Mouse (Mus musculus) mesoderm, embryonic 11.5 days (tissue): ENCODE results near the gene Mrgpre.

Source experiments
- DNase-seq: peaks from one replicate; pipeline ENCODE4 v3.0.0-alpha.2; 2012; ENCODE audit warnings: low read depth, low spot score

The Mrgpre gene

DNA sequence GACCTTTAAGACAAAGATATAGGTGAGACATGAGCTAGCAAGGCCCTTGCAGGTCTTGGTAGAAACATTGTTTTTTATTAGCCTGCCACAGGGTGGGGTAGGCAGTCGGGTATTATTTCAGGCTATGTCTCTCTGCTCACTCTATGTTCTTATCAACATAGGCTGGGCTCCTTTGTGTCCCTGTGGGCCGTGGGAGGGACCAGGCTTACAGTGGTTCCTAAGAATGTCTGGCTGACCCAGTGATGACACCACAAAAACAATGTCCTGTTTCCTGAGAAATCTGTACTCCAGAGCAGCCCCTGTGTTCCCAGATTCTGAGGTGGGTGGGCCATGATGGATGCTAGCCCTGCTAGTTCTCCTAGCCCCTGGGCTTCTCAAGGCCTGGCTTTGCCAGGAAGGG is 6.9 kb downstream of the Mrgpre start:
- DNase-seq, result no peak

DNA sequence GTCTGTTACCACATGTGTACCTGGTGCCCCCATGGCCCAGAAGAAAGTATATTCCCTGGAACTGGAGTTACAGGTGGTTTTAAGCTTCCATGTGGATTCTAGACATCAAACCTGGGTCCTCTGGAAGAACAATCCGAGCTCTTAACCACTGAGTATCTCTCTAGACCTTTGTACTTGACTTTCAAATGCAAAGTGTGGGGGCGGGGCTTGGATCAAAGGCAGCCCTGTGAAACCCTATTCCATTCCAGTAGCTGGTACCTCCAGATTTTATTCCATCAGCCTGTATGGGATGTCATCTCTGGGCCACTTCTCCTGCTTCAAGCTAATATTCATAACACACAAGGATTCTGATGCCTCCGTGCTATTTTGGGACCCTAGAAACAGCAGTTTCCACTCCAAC is 8.2 kb downstream of the Mrgpre start:
- no peak for DNase-seq

DNA sequence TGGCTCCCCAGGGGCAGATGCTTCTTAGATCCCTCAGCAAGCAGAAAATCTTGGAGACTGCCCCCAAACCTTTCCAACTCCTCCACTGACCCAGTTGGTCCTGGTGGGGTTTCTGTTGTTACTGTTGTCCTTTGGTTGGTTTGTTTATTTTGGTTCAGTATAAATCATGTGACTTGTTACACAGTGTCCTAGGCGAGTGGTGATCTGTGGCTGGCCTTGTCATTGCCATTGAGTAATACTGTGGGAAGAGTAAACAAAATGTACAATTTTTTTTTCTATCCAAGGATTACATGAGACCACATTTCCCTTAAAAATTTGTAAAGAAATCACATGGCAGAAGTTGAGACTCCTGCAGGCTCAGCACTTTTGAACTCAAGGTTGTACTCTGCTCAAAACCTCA is 14.8 kb downstream of the Mrgpre start:
- no peak for DNase-seq

- no peak for DNase-seq
Observed at GRCm38 (mm10) chr7:143768267-143768666, 16.0 kb downstream of the Mrgpre start.

GRCm38 (mm10) chr7:143766893-143767292 is 17.4 kb downstream of the Mrgpre start, which contains the start of gene Mrgprg:
Mrgprg (minus strand) TSS chr7:143766993.
- DNase-seq, result no peak

DNA sequence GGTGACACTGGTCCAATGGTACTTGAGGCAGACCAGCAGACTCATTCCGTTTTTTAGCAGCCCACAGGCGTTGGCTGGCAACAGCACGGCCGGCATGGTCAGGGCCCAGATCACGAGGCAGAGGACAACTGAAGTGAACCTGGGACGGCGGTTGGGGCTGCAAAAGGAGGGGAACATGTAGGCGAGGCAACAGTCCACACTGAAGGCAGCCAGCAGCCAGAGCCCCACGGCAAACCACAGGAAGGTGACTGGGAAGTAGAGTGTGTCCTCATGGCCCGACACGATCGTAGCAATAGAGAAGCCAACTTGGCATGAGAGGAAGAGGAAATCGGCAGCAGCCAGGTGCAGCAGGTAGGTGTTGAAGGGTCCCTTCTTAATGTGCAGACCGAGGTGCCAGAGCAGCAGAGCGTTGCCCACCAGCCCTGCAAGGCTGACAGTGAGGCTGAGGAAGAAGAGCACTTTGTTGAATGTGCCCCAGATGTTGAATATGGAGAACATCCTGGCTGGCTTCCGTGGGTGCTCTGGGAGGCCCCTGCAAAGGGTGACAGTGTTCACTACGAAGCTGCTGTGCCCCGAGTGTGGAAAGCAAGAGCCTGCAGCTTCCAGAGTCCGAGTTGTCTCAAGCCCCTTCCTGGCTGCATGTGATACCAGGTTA is 19.3 kb downstream of the Mrgpre start:
- DNase-seq, result no peak

GRCm38 (mm10) chr7:143763794-143764193 is 20.5 kb downstream of the Mrgpre start:
- DNase-seq, result peak; percentile 65

GRCm38 (mm10) chr7:143758956-143759355 is 25.3 kb downstream of the Mrgpre start:
- no peak for DNase-seq

DNA sequence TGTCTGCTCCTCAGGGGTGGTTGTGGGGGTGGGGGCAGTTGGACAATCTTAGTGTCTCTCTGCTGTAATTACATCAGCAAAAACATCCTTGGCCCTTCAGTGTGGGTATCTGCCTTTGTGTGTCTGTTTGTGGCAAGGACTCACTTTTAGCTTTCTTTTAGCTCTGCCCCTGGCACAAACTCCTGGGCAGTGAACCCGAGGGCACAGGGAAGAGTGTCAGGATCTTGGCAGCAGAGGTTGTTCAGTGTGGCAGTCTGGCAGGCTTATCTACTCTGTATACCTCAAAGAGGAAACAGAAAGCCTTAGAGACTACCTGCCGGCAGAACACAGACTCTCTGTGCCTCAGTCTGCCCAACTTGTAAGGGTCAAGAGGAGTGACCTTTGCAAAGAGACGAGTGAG is 26.6 kb downstream of the Mrgpre start:
- no peak for DNase-seq

DNA sequence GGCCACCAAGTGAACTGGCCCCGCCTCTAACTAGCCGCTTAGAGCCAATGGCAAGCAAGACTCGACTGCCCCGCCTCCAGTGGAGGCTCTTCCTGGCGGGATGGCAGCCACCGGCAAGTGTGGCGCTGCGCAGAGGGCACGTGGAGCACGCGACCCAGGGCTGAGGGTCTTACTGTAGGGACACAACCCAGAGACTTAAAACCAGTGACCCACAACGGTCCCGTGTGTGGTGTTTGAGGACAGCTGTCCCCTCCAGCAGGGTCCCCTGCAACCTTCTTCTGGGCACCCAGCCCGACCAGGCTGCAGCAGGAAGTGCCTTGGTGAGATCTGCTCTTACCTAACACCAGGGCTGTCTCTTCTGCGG is 27.3 kb downstream of the Mrgpre start:
- peak; percentile 71 for DNase-seq

DNA sequence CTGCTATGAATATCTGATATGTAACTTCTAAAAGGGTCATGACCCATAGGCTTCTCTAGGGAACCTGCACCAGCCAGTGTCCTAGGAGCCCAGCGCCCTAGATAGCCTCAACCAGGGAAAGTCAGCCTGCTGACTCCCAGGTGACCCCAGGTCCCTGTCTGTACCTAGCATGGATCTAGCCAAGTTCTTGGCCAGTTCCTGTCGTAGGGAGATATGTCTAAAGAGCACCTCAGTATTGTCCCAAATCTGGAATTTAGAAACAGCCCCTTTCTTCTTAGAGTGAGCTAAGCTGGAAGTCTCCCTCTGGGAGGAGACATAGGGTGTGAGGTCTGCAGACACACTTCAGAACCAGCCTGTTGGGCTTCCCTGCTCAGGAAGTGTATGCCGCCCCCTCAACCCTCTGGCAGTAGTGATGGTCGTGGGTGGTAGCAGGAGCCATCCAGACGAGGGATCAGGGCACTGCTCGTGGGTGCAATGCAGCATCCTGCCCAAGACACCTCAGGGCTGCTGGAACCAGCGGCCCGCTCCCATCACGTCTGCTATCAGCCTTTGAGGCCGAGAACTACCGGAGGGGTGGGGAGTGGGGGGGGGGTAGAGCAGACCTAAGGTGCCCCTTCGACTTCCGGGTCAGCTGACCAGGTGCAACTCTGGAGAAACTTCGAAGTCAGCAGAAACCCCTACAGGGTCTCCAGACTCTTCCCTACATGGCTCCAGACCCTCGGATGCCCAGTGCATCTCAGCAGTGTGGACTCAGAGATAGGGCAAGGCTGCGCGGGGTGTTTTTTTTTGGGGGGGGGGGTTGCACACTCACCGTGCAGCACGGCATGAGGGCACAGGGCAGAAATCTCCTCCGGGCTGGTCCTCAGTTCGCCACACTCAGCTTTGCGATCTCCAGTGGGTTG is 27.9 kb downstream of the Mrgpre start, which contains the start of gene Osbpl5:
Gene Osbpl5 (minus strand): TSS at position 861 of the 902 bp plus-strand sequence.
- DNase-seq, result no peak

DNA sequence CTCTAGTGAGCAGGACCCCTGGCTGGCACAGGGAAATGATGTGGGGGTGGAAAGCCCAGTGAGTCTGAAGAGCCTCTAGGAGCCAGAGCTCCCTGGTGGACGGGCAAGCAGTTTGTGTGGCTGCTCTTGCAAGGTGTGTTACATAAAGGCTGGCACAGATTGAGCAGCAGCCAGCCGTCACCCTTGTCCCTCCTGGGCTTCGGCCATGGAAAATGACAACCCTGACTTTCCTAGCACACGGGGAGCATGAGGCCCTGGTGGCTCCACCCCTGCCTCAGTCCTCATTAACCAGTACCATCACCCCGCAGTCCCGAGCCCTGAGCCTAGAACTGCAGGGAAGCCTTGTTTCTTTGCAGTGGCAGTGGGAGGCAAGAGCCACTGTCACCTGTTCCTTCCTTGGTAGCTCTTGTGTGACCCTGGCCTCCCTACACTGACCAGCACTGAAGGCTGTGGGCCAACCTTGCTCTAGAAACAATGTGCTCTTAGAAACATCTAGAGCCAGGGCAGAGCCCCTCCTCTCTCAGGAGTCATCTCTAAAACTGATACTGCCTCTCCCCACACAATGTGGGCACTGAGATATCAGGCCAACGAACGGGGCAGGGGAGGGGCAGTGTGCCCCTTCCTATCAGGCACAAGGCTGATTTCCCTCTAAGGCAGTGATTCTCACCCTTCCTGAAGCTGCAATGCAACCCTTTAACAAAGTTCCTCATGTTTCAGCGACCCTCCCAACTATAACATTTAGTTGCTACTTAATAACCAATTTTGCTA is 28.8 kb downstream of the Mrgpre start:
- DNase-seq, result no peak

GRCm38 (mm10) chr7:143753990-143754715 is 30.1 kb downstream of the Mrgpre start:
- peak; percentile 69 for DNase-seq

DNA sequence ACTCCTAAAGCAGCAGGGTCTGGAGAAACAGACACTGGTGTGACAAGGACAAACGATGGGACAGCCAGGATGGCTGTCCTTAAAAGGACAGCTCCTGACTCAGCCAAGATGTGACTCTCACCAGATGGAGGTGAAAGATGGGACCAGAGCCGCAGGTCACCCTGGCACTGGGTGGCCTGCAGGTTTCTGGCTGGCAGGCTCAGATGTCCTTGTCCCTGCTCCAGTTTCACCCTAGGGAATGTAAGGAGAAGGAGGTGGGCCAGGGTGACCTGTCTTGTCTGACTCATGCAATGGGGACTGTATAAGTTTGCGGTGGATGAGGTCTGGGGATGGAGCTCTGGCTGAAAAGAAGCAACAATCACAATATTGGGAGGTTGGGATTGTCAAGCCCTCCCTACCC is 31.7 kb downstream of the Mrgpre start:
- no peak for DNase-seq

- DNase-seq, result no peak
Observed at GRCm38 (mm10) chr7:143752056-143752455, 32.2 kb downstream of the Mrgpre start.

DNA sequence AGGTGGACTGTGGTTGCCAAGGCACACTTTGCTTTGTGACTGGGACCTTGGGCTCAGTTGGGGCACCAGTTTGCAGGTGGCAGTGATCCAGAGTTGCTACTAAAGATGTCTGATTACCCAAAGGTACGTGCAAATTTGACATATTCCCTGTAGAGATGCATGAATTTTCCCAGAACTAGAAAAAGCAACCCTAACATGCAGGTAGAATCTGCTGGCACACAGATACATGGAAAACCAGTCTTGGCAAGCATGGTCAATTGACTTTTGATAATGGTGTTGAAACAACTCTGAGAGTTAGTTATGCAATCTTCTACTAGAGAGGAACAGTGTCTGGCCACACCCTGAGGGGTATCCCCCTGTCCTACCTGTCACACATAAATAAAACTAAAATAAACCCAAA is 32.9 kb downstream of the Mrgpre start:
- DNase-seq, result no peak

DNA sequence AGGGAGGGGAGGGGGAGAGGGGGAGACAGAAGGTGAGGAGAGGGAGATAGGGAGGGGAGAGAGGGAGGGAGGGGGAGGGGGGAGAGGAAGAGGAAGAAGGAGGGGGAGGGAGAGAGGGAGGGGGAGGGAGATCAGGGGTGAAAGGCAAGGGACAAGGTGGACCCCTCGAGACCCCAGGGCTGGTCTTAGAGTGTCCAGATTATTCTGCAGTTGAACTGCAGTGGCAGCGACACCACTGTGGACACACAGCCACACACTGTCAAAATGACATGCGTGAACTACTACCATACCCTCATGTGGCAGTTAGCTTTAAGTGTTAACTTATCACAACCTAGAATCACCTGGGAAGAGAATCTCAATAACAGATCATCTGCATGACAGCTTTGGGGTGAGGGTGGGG is 35.3 kb downstream of the Mrgpre start:
- no peak for DNase-seq

DNA sequence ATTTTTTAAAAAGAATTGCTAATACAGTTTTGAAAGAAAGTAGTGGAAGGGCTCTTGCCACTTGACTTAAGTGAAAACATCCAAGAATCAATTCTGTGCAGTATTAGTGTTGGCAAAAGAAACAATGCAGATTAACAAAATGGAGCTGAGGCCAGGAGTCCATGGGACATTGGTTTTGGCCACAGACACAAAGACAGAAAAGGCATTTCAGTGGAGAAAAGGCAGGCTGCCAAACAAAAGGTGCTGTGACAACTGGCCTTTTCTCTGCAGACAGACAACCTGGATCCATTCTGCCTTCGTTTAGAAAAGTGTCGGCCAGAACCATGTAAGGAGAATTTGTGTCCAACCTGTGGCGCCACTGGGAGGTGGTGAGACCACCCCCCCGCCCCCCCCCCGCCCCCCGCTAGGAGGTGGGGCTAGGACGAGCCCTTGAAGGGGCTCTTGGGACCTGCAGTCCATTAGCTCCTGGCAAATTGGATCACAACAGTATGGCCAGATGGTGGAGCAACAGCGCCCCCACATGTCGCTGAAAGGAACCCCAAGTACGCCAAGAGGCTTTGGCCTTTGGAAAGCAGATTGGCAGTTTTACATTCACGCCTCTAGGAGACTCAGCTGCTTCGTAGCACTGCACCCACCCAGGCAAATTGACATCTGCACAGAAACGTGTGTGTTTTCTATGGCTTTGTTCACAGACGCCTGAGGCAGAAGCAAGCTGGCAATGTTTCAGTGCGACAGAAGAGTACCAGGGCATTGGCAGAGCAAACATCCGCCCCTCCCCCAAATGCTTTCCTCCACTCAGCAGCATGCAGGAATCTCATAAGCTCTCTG is 36.0 kb downstream of the Mrgpre start:
- peak; percentile 93 for DNase-seq

GRCm38 (mm10) chr7:143740653-143741052 is 43.6 kb downstream of the Mrgpre start:
- DNase-seq, result no peak
